Mouse (Mus musculus) heart, postnatal 14 days (tissue): ENCODE results near the gene Erc1. TPM values are rescaled to one million over a fixed set of nuclear protein-coding genes. Genes with fewer than 3 reads are reported as not detected.

ENCODE experiments used
- DNase-seq, 2 experiments: peaks; one replicate each; pipeline ENCODE4 v3.0.0; 2021 to 2022
- intact Hi-C: fragments of 180-260 bp; cut with DNase I; formaldehyde crosslinking; loops from one replicate; pipeline ENCODE4 v1.15.1; 2025
- total RNA-seq, 2 experiments: library from RNA; stranded (reverse); gene quantifications; 2 replicates each; pipeline ENCODE4 v1.2.3; 2021

The Erc1 gene
- total RNA-seq, 2 experiments from 2014 or later, result 36.9 to 39.9 TPM

DNA sequence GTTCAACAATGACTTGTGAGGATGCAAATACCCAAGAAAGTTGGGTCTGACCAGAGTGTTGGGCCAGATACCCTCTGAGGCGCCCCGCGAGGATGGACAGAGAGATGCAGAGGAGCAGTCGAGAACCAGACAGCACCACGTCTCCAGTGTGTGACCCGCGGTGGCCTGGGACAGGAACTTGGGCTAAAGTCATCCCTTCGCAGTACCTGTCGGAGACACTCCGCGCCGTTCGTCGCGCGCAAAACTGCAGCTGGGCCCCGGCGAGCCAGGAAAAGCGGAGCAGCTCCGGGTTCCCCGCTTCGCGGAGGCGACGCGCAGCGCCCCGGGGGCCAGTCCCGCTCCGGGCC, 304.5 kb downstream of the Erc1 start:
- peak; percentile 22 to 27 for DNase-seq
- intact Hi-C loops, result loop anchor here (5.0 kb wide), 1 partner anchor 51 kb away; no protein-coding TSS in a partner anchor

GRCm38 (mm10) chr6:119535867-119536266, 312.1 kb downstream of the Erc1 start:
- intact Hi-C loops, result no loop called here
- no peak for DNase-seq

GRCm38 (mm10) chr6:119533170-119533709, 314.7 kb downstream of the Erc1 start:
- no peak for DNase-seq
- intact Hi-C loops, result no loop called here

- DNase-seq, result no peak
- intact Hi-C loops, result no loop called here
Observed at GRCm38 (mm10) chr6:119529659-119530058, 318.3 kb downstream of the Erc1 start.

GRCm38 (mm10) chr6:119526498-119526897, 321.5 kb downstream of the Erc1 start:
- intact Hi-C loops, result no loop called here
- peak in 1 of 2 experiments; percentile 29 for DNase-seq

DNA sequence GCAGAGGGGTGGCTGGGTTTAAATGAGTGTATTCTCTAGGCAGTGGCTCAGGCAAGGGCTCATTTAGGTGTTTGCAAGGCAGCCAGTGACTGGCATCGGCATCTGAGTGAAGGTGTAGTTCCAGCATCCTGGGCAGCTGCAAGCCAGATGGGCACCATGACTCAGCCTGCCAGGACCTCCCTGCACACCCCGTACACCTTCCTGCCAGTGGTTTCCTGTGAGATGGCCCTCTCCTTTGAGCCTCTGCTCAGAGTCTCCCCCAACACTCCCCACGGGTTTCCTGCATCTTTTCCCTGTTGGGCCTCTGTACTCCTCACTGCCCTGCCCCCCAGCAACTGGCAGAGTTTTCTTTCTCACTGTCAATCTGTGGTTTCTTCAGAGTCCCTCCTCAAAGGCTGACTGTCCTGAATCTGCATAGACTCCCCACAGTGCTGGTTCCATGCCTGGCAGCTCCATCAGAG, 326.0 kb downstream of the Erc1 start:
- no peak for DNase-seq
- intact Hi-C loops, result no loop called here

- no peak for DNase-seq
- intact Hi-C loops, result no loop called here
Observed at GRCm38 (mm10) chr6:119521482-119521900, 326.5 kb downstream of the Erc1 start.

Other genes starting within 250 kb of the Erc1 start
- 10 to 100 TPM; 12.3 to 14.3 TPM for gene Rad52, start 54.5 kb upstream of the Erc1 start, total RNA-seq
- gene Wnk1, start 190.5 kb upstream of the Erc1 start, total RNA-seq, result 100 to 1,000 TPM; 303 to 324 TPM
- gene Ninj2, start 245.2 kb upstream of the Erc1 start, total RNA-seq, result not detected